ENCODE assay signal across 8 mouse cellular contexts in the genomic region with DNA sequence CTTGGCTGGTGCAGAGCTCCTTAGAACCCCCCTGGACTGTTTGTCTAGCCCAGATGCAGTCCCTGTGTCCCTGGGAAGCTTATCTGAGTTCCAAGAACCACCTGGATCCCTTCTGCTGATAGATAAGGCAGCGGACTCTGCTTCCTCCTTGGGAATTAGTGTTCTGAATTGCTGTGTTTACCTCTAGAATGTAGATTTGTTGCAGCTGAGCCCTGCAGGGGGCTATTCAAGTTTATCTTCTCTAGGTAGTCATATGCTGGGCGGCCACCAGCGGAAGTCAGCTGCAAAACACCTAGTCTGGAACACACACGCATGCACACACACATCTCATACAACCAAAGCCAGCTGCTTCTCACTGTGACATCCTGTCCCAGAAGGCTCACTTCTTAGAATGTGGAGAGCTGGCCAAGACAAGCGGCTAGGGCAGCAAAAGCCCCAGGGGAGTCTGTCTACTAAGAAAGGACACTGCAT. TPM values are rescaled to one million over a fixed set of nuclear protein-coding genes. Genes with fewer than 3 reads are reported as not detected.
DNase-seq lines count a peak whose midpoint lies in the region; ATAC-seq and TF ChIP-seq lines count a peak whose summit lies in the region.

No protein-coding gene starts in this region.

- 69% methylated on average over 5 of the region's 5 CpGs for WGBS in kidney, postnatal 0 days
- 72% methylated on average over 5 of the region's 5 CpGs for WGBS in kidney, embryonic 16.5 days
- WGBS in heart, embryonic 15.5 days, result 50% methylated on average over 5 of the region's 5 CpGs
- 32% methylated on average over 5 of the region's 5 CpGs for WGBS in liver, embryonic 16.5 days (ENCODE audit: insufficient replicate concordance)
- WGBS in thymus, adult 2 months, result 21% methylated on average over 5 of the region's 5 CpGs
- WGBS in hindbrain, embryonic 12.5 days, result 69% methylated on average over 5 of the region's 5 CpGs

- H3K36me3 ChIP-seq in kidney, postnatal 0 days (ENCODE audit: insufficient read depth, low read length), result no peaks in the 10 kb centered on the region
- no peaks in the 10 kb centered on the region for H3K36me3 ChIP-seq in kidney, embryonic 16.5 days (ENCODE audit: insufficient read depth, low read length)
- H3K36me3 ChIP-seq in heart, embryonic 15.5 days, result no peaks in the 10 kb centered on the region
- H3K36me3 ChIP-seq in liver, embryonic 16.5 days (ENCODE audit: control insufficient read depth, insufficient read depth), result no peaks in the 10 kb centered on the region
- no peaks in the 10 kb centered on the region for H3K36me3 ChIP-seq in thymus, adult 2 months (ENCODE audit: control insufficient read depth, insufficient read depth, low read length)
- no peaks in the 10 kb centered on the region for H3K36me3 ChIP-seq in hindbrain, embryonic 12.5 days

- H3K4me3 ChIP-seq in kidney, postnatal 0 days (replicated peaks; ENCODE audit: low read depth, low read length), result no peak overlapping the region
- H3K4me3 ChIP-seq in kidney, embryonic 16.5 days (ENCODE audit: low read length), result no peak overlapping the region
- H3K4me3 ChIP-seq in heart, embryonic 15.5 days, result no peak overlapping the region
- H3K4me3 ChIP-seq in liver, embryonic 16.5 days (ENCODE audit: low read depth, low read length), result no peak overlapping the region
- no peak overlapping the region for H3K4me3 ChIP-seq in thymus, adult 2 months (ENCODE audit: control insufficient read depth, insufficient read depth, low read length)
- no peak overlapping the region for H3K4me3 ChIP-seq in hindbrain, embryonic 12.5 days

- no peak for ATAC-seq in kidney, postnatal 0 days (replicated peaks; ENCODE audit: low FRiP score, low read depth)
- no peak for ATAC-seq in kidney, embryonic 16.5 days (ENCODE audit: low FRiP score, low TSS enrichment)
- no peak for ATAC-seq in heart, embryonic 15.5 days (replicated peaks; ENCODE audit: insufficient number of reproducible peaks, insufficient read depth, low FRiP score, low read depth)
- ATAC-seq in liver, embryonic 16.5 days (ENCODE audit: low read depth), result peak; percentile 6; the same call in 1 of the 2 replicates
- ATAC-seq in hindbrain, embryonic 12.5 days (ENCODE audit: low FRiP score), result no peak

- H3K27me3 ChIP-seq in kidney, postnatal 0 days (ENCODE audit: insufficient read depth, low read length), result no peaks in the 10 kb centered on the region
- H3K27me3 ChIP-seq in kidney, embryonic 16.5 days (ENCODE audit: insufficient read depth, low read length), result no peaks in the 10 kb centered on the region
- H3K27me3 ChIP-seq in heart, embryonic 15.5 days, result no peaks in the 10 kb centered on the region
- H3K27me3 ChIP-seq in liver, embryonic 16.5 days (ENCODE audit: control insufficient read depth, insufficient read depth, low read depth, low read length), result no peaks in the 10 kb centered on the region
- no peaks in the 10 kb centered on the region for H3K27me3 ChIP-seq in thymus, adult 2 months (ENCODE audit: control insufficient read depth, insufficient read depth, low read length)
- H3K27me3 ChIP-seq in hindbrain, embryonic 12.5 days, result no peaks in the 10 kb centered on the region

- H3K4me2 ChIP-seq in kidney, postnatal 0 days (ENCODE audit: low read length), result no peak overlapping the region
- no peak overlapping the region for H3K4me2 ChIP-seq in kidney, embryonic 16.5 days (replicated peaks; ENCODE audit: low read depth, low read length)
- H3K4me2 ChIP-seq in heart, embryonic 15.5 days, result no peak overlapping the region
- peak overlapping the region; percentile 26; the same call in 1 of the 2 replicates for H3K4me2 ChIP-seq in liver, embryonic 16.5 days (ENCODE audit: low read depth, low read length)
- no peak overlapping the region for H3K4me2 ChIP-seq in hindbrain, embryonic 12.5 days (replicated peaks)

- TF ChIP-seq CTCF in kidney, postnatal 0 days (IDR thresholded peaks at IDR 0.05; ENCODE audit: low read depth), result no peak
- TF ChIP-seq CTCF in thymus, adult 2 months (IDR thresholded peaks at IDR 0.05; ENCODE audit: borderline replicate concordance, control insufficient read depth, extremely low read depth, insufficient read depth, low read length, poor library complexity), result no peak

- TF ChIP-seq POLR2A in thymus, adult 2 months (IDR thresholded peaks at IDR 0.05; ENCODE audit: control insufficient read depth, extremely low read depth, insufficient read depth, low read length, poor library complexity), result no peak

- DNase-seq in kidney, postnatal 0 days (ENCODE audit: low spot score), result peak; percentile 56
- DNase-seq in thymus, adult 2 months, result peak; percentile 81
- DNase-seq in adrenal gland, postnatal 4 days (ENCODE audit: low spot score in 2 of 2), result no peak
- DNase-seq in cerebellum, postnatal 4 days (ENCODE audit: low spot score in 2 of 2), result no peak

- H3K9me3 ChIP-seq in kidney, postnatal 0 days (replicated peaks; ENCODE audit: low read length), result no peaks in the 10 kb centered on the region
- no peaks in the 10 kb centered on the region for H3K9me3 ChIP-seq in kidney, embryonic 16.5 days (ENCODE audit: low read length)
- no peaks in the 10 kb centered on the region for H3K9me3 ChIP-seq in heart, embryonic 15.5 days (replicated peaks)
- H3K9me3 ChIP-seq in liver, embryonic 16.5 days (replicated peaks; ENCODE audit: control insufficient read depth, low read length), result no peaks in the 10 kb centered on the region
- no peaks in the 10 kb centered on the region for H3K9me3 ChIP-seq in hindbrain, embryonic 12.5 days (replicated peaks)

- peaks cover 5% of the 10 kb centered on the region; the same call in 1 of the 2 replicates for H3K4me1 ChIP-seq in kidney, postnatal 0 days (replicated peaks; ENCODE audit: insufficient read depth, low read length)
- H3K4me1 ChIP-seq in kidney, embryonic 16.5 days (ENCODE audit: insufficient read depth, low read length), result peaks cover 24% of the 10 kb centered on the region; the same call in 1 of the 2 replicates
- peaks cover 43% of the 10 kb centered on the region for H3K4me1 ChIP-seq in heart, embryonic 15.5 days (replicated peaks)
- H3K4me1 ChIP-seq in liver, embryonic 16.5 days (ENCODE audit: control insufficient read depth, low read depth, low read length), result peaks cover 85% of the 10 kb centered on the region
- H3K4me1 ChIP-seq in thymus, adult 2 months (replicated peaks; ENCODE audit: control insufficient read depth, insufficient read depth, low read length), result peaks cover 73% of the 10 kb centered on the region
- 0 out of 2 replicates have a peak, but pooled peaks cover 5% of the 10 kb centered on the region for H3K4me1 ChIP-seq in hindbrain, embryonic 12.5 days

- H3K9ac ChIP-seq in kidney, postnatal 0 days (ENCODE audit: low read depth, low read length), result no peak overlapping the region
- H3K9ac ChIP-seq in kidney, embryonic 16.5 days (replicated peaks; ENCODE audit: low read length), result no peak overlapping the region
- H3K9ac ChIP-seq in heart, embryonic 15.5 days, result no peak overlapping the region
- 0 out of 2 replicates have a peak overlapping the region, but pooled peaks have one; percentile 7 for H3K9ac ChIP-seq in liver, embryonic 16.5 days (ENCODE audit: low read depth, low read length)
- H3K9ac ChIP-seq in hindbrain, embryonic 12.5 days, result no peak overlapping the region

- H3K27ac ChIP-seq in kidney, postnatal 0 days, result no peak overlapping the region
- no peak overlapping the region for H3K27ac ChIP-seq in kidney, embryonic 16.5 days (ENCODE audit: low read length)
- H3K27ac ChIP-seq in heart, embryonic 15.5 days, result peak overlapping the region; percentile 69; the same call in 1 of the 2 replicates
- H3K27ac ChIP-seq in liver, embryonic 16.5 days (ENCODE audit: low read length), result peak overlapping the region; percentile 82
- peak overlapping the region; percentile 96 for H3K27ac ChIP-seq in thymus, adult 2 months (ENCODE audit: control insufficient read depth, insufficient read depth, low read length)
- H3K27ac ChIP-seq in hindbrain, embryonic 12.5 days, result no peak overlapping the region

RNA-seq across cellular contexts. Expression of a gene that starts 1.2 kb away (rescaled TPM):
- 119 and 121 TPM in 2 replicates for polyA plus RNA-seq in kidney, postnatal 0 days (2015; fragmentation: Nextera tagmentation; extraction: Ambion mirVana)
- 106 and 122 TPM in 2 replicates for polyA plus RNA-seq in kidney, embryonic 16.5 days (2015; fragmentation: Nextera tagmentation; extraction: Ambion mirVana)
- 35.9 and 38.2 TPM in 2 replicates for polyA plus RNA-seq in heart, embryonic 15.5 days (2015; fragmentation: Nextera tagmentation; extraction: Ambion mirVana)
- polyA plus RNA-seq in liver, embryonic 16.5 days (2015; fragmentation: Nextera tagmentation; extraction: Ambion mirVana), result 21.5 TPM in 2 replicates
- 18.2 and 19.6 TPM in 2 replicates for polyA plus RNA-seq in thymus, adult 2 months (2012; rRNA removed)
- total RNA-seq in adrenal gland, postnatal 4 days (2021), result 100 to 1,000 TPM; 118 to 128 TPM
- 103 and 113 TPM in 2 replicates for polyA plus RNA-seq in hindbrain, embryonic 12.5 days (2016; fragmentation: Nextera tagmentation; extraction: Ambion mirVana)

RNA-seq across cellular contexts. Expression of a gene that starts 53.3 kb away (rescaled TPM):
- 34.2 and 34.5 TPM in 2 replicates for polyA plus RNA-seq in kidney, postnatal 0 days (2015; fragmentation: Nextera tagmentation; extraction: Ambion mirVana)
- polyA plus RNA-seq in kidney, embryonic 16.5 days (2015; fragmentation: Nextera tagmentation; extraction: Ambion mirVana), result 43.1 and 48.9 TPM in 2 replicates
- 29.8 and 34.6 TPM in 2 replicates for polyA plus RNA-seq in heart, embryonic 15.5 days (2015; fragmentation: Nextera tagmentation; extraction: Ambion mirVana)
- 16.6 TPM in 2 replicates for polyA plus RNA-seq in liver, embryonic 16.5 days (2015; fragmentation: Nextera tagmentation; extraction: Ambion mirVana)
- polyA plus RNA-seq in thymus, adult 2 months (2012; rRNA removed), result 14.9 and 18.6 TPM in 2 replicates
- 10 to 100 TPM; 45.6 to 48.3 TPM for total RNA-seq in adrenal gland, postnatal 4 days (2021)
- 73.3 and 77.5 TPM in 2 replicates for polyA plus RNA-seq in hindbrain, embryonic 12.5 days (2016; fragmentation: Nextera tagmentation; extraction: Ambion mirVana)

RNA-seq across cellular contexts. Expression of a gene that starts 53.6 kb away (rescaled TPM):
- 107 and 111 TPM in 2 replicates for polyA plus RNA-seq in kidney, postnatal 0 days (2015; fragmentation: Nextera tagmentation; extraction: Ambion mirVana)
- polyA plus RNA-seq in kidney, embryonic 16.5 days (2015; fragmentation: Nextera tagmentation; extraction: Ambion mirVana), result 64.5 and 76.3 TPM in 2 replicates
- 46.7 and 62.8 TPM in 2 replicates for polyA plus RNA-seq in heart, embryonic 15.5 days (2015; fragmentation: Nextera tagmentation; extraction: Ambion mirVana)
- polyA plus RNA-seq in liver, embryonic 16.5 days (2015; fragmentation: Nextera tagmentation; extraction: Ambion mirVana), result 33.8 and 40.1 TPM in 2 replicates
- polyA plus RNA-seq in thymus, adult 2 months (2012; rRNA removed), result 13.0 and 16.3 TPM in 2 replicates
- 10 to 100 TPM; 27.7 to 28.8 TPM for total RNA-seq in adrenal gland, postnatal 4 days (2021)
- 113 and 119 TPM in 2 replicates for polyA plus RNA-seq in hindbrain, embryonic 12.5 days (2016; fragmentation: Nextera tagmentation; extraction: Ambion mirVana)

Comparison
In these comparisons a context has a peak if more than half of its experiments do, and no peak if none do; other contexts are left out.
1. DNase-seq: peak in kidney, postnatal 0 days (single experiment) and thymus, adult 2 months (single experiment); none in adrenal gland, postnatal 4 days (0 of 2) and cerebellum, postnatal 4 days (0 of 2).
2. H3K27ac ChIP-seq: peak in heart, embryonic 15.5 days (single experiment), liver, embryonic 16.5 days (single experiment) and thymus, adult 2 months (single experiment); none in kidney, postnatal 0 days (single experiment), kidney, embryonic 16.5 days (single experiment) and hindbrain, embryonic 12.5 days (single experiment).